Mouse (Mus musculus) forebrain, embryonic 15.5 days (tissue): ENCODE measurements around the gene Naip1. TPM values are rescaled to one million over a fixed set of nuclear protein-coding genes. Genes with fewer than 3 reads are reported as not detected.

Source experiments
- polyA plus RNA-seq: library from polyadenylated mRNA; unstranded; fragments of >200 nt; fragmentation: Nextera tagmentation; extraction: Ambion mirVana; gene quantifications from 2 replicates; pipeline ENCODE4 v1.2.1, GENCODE M21; 2015

Gene Naip1
- polyA plus RNA-seq, 1 experiment from 2014 or later, result not detected

Other genes starting within 250 kb of the Naip1 start
- 0.08 and 0.09 TPM in 2 replicates for gene Naip5, start 206.5 kb downstream of the Naip1 start, polyA plus RNA-seq
- 0.05 TPM in 2 replicates for gene Naip6, start 135.2 kb downstream of the Naip1 start, polyA plus RNA-seq
- gene Gtf2h2, start 39.7 kb upstream of the Naip1 start, polyA plus RNA-seq, result 69.6 and 70.8 TPM in 2 replicates
- gene Ocln, start 99.8 kb upstream of the Naip1 start, polyA plus RNA-seq, result 6.0 and 7.7 TPM in 2 replicates
- gene Marveld2, start 164.1 kb upstream of the Naip1 start, polyA plus RNA-seq, result 1.1 and 1.4 TPM in 2 replicates
- gene Ak6, start 198.1 kb upstream of the Naip1 start, polyA plus RNA-seq, result 349 and 353 TPM in 2 replicates
- 21.6 and 23.5 TPM in 2 replicates for gene Rad17, start 198.2 kb upstream of the Naip1 start, polyA plus RNA-seq
- 17.1 and 25.6 TPM in 2 replicates for gene Taf9, start 198.7 kb upstream of the Naip1 start, polyA plus RNA-seq
- gene Ccdc125, start 216.8 kb upstream of the Naip1 start, polyA plus RNA-seq, result 1.7 and 1.8 TPM in 2 replicates